Mouse (Mus musculus): ENCODE data around the gene Elp1. TPM values are rescaled to one million over a fixed set of nuclear protein-coding genes. Genes with fewer than 3 reads are reported as not detected.

Elp1 gene
- polyA plus RNA-seq (2014; fragmentation: Nextera tagmentation; extraction: Ambion mirVana) = 64.5 and 66.8 TPM in 2 replicates

DNA sequence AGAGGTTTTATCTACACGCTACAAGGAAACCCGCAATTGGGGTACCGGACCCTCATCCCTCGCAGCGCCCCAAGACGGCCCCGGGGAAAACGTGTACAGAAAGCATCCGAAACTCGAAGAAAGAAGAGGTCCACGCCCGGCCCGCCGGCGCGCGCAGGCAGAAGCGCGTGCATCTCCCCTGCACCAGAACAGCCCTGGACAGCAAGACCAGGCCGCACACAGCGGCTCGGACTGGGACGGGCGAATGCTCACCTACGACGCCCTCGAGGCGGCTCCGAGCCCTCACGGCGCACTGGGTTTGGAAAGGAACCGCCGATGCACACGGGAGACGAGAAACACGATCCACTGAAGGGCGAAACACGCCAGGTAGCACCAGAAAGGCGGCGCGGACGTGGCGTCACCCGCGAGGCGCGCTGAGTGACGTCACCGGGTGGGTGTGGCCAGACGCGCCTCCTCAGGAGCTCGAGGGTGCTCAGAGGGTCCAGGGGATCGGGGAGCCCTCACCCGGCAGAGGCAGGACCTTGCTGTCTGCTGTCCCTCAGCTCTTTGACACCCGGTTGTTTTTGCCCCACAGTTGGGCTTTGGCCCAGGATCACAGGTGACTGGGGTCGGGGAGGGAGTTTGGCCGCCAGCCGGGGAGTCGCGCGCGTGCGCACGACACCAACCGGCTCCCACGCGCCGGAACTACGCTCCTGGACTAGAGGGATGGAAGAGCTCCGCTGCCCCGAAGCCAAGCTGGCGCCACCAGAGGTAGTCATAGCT lies at the start of gene Elp1, which contains the start of gene Fam206a:
Elp1 (minus strand) TSS at position 425 of the 762 bp plus-strand sequence.
Fam206a (plus strand) TSS at position 439 of the 762 bp plus-strand sequence.
- Histone ChIP-seq H3K36me3 (ENCODE audit: control insufficient read depth, insufficient read depth, low read length) (peaks cover 21% of the 10 kb centered on the region; the same call in 1 of the 2 replicates), H3K9me3 (ENCODE audit: control insufficient read depth, low read length) (no peaks in the 10 kb centered on the region), H3K27me3 (replicated peaks; ENCODE audit: control insufficient read depth, insufficient read depth, low read length) (no peaks in the 10 kb centered on the region), H3K27ac (ENCODE audit: low read depth, low read length) (peak within 1 kb of the TSS; percentile 17; the same call in 1 of the 2 replicates), H3K4me3 (ENCODE audit: low read depth, low read length) (peak within 1 kb of the TSS; percentile 81), H3K4me1 (replicated peaks; ENCODE audit: control insufficient read depth, insufficient read depth, low read length) (peaks cover 7% of the 10 kb centered on the region), H3K9ac (ENCODE audit: low read depth, low read length) (peak within 1 kb of the TSS; percentile 84), H3K4me2 (peak within 1 kb of the TSS; percentile 76)
- under 1% methylated on average over 69 of the region's 72 CpGs for WGBS
- ATAC-seq (replicated peaks; ENCODE audit: low FRiP score) = peak; percentile 92
- DNase-seq (ENCODE audit: low spot score) = peak; percentile 98

DNA sequence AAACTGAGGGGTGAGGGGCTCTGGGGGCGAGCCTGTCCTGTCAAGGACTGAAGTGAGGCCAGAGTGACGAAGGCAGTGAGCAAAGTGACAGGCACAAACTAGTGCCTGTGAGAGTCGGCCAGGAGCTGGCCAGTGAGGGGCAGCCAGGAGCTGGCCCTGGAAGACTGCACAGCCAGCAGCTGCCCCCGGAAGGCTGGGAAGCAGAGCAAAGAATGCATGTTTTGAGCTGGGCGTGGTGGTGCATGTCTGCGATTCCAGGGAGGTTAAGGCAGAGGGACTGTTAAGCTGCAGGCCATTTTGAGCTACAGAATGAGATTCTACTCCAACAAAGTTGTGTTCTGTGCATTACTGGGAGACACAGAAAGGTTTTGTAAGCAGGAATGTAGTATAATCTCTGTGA lies 48.6 kb upstream of the Elp1 start:
- no peak overlapping the region for H3K27ac ChIP-seq (ENCODE audit: low read depth, low read length)
- no peak overlapping the region for H3K4me3 ChIP-seq (ENCODE audit: low read depth, low read length)
- ATAC-seq (replicated peaks; ENCODE audit: low FRiP score) = no peak
- DNase-seq (ENCODE audit: low spot score) = no peak
- no peak overlapping the region for H3K4me2 ChIP-seq
- 54% methylated on average over 6 of the region's 6 CpGs for WGBS
- no peaks in the 10 kb centered on the region for H3K27me3 ChIP-seq (replicated peaks; ENCODE audit: control insufficient read depth, insufficient read depth, low read length)
- no peak overlapping the region for H3K9ac ChIP-seq (ENCODE audit: low read depth, low read length)
- peaks cover 4% of the 10 kb centered on the region; the same call in 1 of the 2 replicates for H3K4me1 ChIP-seq (replicated peaks; ENCODE audit: control insufficient read depth, insufficient read depth, low read length)
- no peaks in the 10 kb centered on the region for H3K9me3 ChIP-seq (ENCODE audit: control insufficient read depth, low read length)
- peaks cover 2% of the 10 kb centered on the region; the same call in 1 of the 2 replicates for H3K36me3 ChIP-seq (ENCODE audit: control insufficient read depth, insufficient read depth, low read length)

DNA sequence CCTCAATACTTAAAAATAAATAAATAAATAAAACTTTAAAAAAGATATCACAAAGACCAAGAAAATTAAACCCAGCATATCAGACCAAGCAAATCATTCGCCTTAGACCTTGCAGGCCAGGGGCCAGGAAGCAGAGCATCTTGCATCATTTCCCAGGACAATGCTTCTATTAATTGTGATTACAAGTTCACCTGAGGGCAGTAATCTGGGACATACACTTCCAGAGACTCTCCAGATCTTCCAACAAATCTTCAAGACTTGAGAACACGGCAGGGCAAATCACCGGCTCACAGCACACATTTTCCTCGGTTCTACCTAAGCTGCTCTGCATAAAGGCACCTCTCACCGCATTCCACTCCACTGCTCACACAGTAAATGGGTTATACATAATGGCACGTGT lies 45.9 kb upstream of the Elp1 start:
- Histone ChIP-seq H3K27ac (ENCODE audit: low read depth, low read length) (no peak overlapping the region), H3K4me2 (no peak overlapping the region), H3K27me3 (replicated peaks; ENCODE audit: control insufficient read depth, insufficient read depth, low read length) (no peaks in the 10 kb centered on the region), H3K36me3 (ENCODE audit: control insufficient read depth, insufficient read depth, low read length) (peaks cover 11% of the 10 kb centered on the region), H3K9ac (ENCODE audit: low read depth, low read length) (no peak overlapping the region), H3K4me3 (ENCODE audit: low read depth, low read length) (no peak overlapping the region), H3K4me1 (replicated peaks; ENCODE audit: control insufficient read depth, insufficient read depth, low read length) (peaks cover 4% of the 10 kb centered on the region; the same call in 1 of the 2 replicates), H3K9me3 (ENCODE audit: control insufficient read depth, low read length) (peaks cover 4% of the 10 kb centered on the region)
- no peak for ATAC-seq (replicated peaks; ENCODE audit: low FRiP score)
- no peak for DNase-seq (ENCODE audit: low spot score)
- WGBS = 89% methylated on average over 6 of the region's 6 CpGs

DNA sequence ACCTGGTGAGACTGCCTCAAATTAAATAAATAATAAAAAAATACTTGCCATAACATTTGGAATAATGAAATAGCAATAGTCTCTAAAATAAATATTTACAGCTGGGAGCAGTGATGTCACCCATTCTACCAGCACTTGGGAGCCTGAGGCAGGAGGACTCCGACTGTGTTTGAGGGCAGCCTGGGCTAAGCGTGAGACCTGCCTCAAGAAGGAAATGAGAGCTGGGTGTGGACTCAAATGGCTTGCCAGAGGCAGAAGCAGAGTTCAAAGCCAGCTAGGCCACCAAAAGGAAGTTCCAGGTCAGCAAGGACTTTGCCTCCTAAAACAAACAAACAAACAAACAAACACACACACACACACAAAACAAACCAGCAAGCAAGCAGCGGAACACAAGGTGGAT lies 45.3 kb upstream of the Elp1 start:
- ATAC-seq (replicated peaks; ENCODE audit: low FRiP score) (no peak), DNase-seq (ENCODE audit: low spot score) (no peak)
- WGBS = 84% methylated on average over 3 of the region's 3 CpGs
- H3K36me3 ChIP-seq (ENCODE audit: control insufficient read depth, insufficient read depth, low read length) = peaks cover 11% of the 10 kb centered on the region
- H3K27me3 ChIP-seq (replicated peaks; ENCODE audit: control insufficient read depth, insufficient read depth, low read length) = no peaks in the 10 kb centered on the region
- no peak overlapping the region for H3K4me3 ChIP-seq (ENCODE audit: low read depth, low read length)
- H3K9me3 ChIP-seq (ENCODE audit: control insufficient read depth, low read length) = peaks cover 4% of the 10 kb centered on the region
- H3K27ac ChIP-seq (ENCODE audit: low read depth, low read length) = no peak overlapping the region
- H3K9ac ChIP-seq (ENCODE audit: low read depth, low read length) = no peak overlapping the region
- H3K4me1 ChIP-seq (replicated peaks; ENCODE audit: control insufficient read depth, insufficient read depth, low read length) = peaks cover 4% of the 10 kb centered on the region; the same call in 1 of the 2 replicates
- H3K4me2 ChIP-seq = no peak overlapping the region

DNA sequence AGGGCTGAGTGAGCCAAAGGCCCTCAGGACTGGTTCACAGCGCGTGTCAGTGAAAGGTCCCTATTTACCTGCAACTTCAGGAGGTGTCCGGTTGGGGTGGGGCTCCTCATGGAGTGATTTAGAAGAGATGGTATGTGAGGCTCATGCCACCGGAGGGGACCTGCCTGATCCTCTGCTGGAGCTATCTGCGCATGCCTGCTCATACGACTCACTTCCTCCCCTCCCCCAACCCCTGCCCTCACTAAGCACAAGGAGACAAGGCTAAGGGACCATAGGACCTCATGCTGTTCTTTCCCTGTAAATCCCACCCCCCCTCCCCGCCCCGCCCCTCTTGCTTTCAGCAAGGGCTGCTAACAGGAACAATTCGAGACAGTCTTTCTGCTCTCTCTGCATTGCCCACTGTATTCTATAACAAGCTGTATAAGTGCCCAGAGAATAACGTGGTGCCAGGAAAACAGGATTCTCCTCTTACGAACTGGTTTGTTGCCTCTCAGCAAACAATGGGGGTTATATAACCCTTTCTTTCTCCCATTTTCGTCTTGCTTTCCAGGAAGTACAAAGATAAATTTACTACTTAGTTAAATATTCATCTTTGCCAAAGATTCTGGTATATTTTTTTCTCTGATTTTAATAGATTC lies 43.9 kb upstream of the Elp1 start:
- peaks cover 11% of the 10 kb centered on the region for H3K36me3 ChIP-seq (ENCODE audit: control insufficient read depth, insufficient read depth, low read length)
- 63% methylated on average over 12 of the region's 12 CpGs for WGBS
- ATAC-seq (replicated peaks; ENCODE audit: low FRiP score) = no peak

DNA sequence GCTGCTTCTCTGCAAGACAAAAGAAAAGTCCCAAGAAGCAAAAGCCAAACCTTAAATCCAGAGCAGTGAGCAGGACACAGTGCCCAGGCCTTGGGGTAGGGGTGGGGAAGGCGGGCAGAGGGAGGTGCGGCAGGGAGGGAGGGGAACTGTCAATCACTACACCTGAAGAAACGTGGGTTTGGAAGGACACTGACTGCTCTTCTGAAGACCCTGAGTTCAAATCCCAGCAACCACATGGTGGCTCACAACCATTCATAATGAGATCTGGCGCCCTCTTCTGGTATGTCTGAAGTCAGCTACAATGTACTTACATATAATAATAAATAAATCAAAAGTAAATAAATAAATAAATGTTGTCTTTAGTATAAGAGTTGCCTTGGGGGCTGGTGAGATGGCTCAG lies 42.8 kb upstream of the Elp1 start:
- no peak for ATAC-seq (replicated peaks; ENCODE audit: low FRiP score)

More for the DNA sequence above, 43.9 kb upstream of the Elp1 start:
- Histone ChIP-seq H3K9me3 (ENCODE audit: control insufficient read depth, low read length) (peaks cover 4% of the 10 kb centered on the region), H3K4me1 (replicated peaks; ENCODE audit: control insufficient read depth, insufficient read depth, low read length) (peaks cover 4% of the 10 kb centered on the region; the same call in 1 of the 2 replicates), H3K4me3 (ENCODE audit: low read depth, low read length) (no peak overlapping the region), H3K4me2 (no peak overlapping the region), H3K27ac (ENCODE audit: low read depth, low read length) (no peak overlapping the region), H3K27me3 (replicated peaks; ENCODE audit: control insufficient read depth, insufficient read depth, low read length) (no peaks in the 10 kb centered on the region), H3K9ac (ENCODE audit: low read depth, low read length) (no peak overlapping the region)
- no peak for DNase-seq (ENCODE audit: low spot score)

DNA sequence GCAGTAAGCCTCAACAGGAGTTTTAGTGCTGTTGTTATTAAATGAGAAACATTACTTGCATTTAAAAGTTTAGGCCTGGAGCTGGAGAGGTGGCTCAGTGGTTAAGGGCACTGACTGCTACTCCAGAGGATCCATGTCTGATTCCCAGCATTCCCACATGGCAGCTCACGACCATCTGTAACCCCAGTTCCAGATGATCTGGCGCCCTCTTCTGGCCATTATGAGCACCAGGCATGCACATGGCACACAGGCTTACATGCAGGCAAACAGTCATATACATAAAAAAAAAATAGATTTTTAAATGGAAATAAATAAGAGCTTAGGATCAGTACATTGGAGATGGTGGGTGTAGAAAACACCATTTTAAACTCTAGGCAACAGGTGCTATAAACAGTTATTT lies 41.8 kb upstream of the Elp1 start:
- Histone ChIP-seq H3K9ac (ENCODE audit: low read depth, low read length) (no peak overlapping the region), H3K4me1 (replicated peaks; ENCODE audit: control insufficient read depth, insufficient read depth, low read length) (no peaks in the 10 kb centered on the region), H3K27me3 (replicated peaks; ENCODE audit: control insufficient read depth, insufficient read depth, low read length) (no peaks in the 10 kb centered on the region), H3K27ac (ENCODE audit: low read depth, low read length) (no peak overlapping the region), H3K36me3 (ENCODE audit: control insufficient read depth, insufficient read depth, low read length) (peaks cover 11% of the 10 kb centered on the region), H3K4me3 (ENCODE audit: low read depth, low read length) (no peak overlapping the region), H3K4me2 (no peak overlapping the region), H3K9me3 (ENCODE audit: control insufficient read depth, low read length) (peaks cover 4% of the 10 kb centered on the region)
- ATAC-seq (replicated peaks; ENCODE audit: low FRiP score) = no peak
- WGBS = 83% methylated on average over 2 of the region's 2 CpGs
- DNase-seq (ENCODE audit: low spot score) = no peak

More for the DNA sequence above, 42.8 kb upstream of the Elp1 start:
- Histone ChIP-seq H3K4me2 (no peak overlapping the region), H3K27ac (ENCODE audit: low read depth, low read length) (no peak overlapping the region), H3K9ac (ENCODE audit: low read depth, low read length) (no peak overlapping the region), H3K4me1 (replicated peaks; ENCODE audit: control insufficient read depth, insufficient read depth, low read length) (no peaks in the 10 kb centered on the region), H3K27me3 (replicated peaks; ENCODE audit: control insufficient read depth, insufficient read depth, low read length) (no peaks in the 10 kb centered on the region), H3K36me3 (ENCODE audit: control insufficient read depth, insufficient read depth, low read length) (peaks cover 11% of the 10 kb centered on the region), H3K4me3 (ENCODE audit: low read depth, low read length) (no peak overlapping the region), H3K9me3 (ENCODE audit: control insufficient read depth, low read length) (peaks cover 4% of the 10 kb centered on the region)
- WGBS = 86% methylated on average over 4 of the region's 4 CpGs
- DNase-seq (ENCODE audit: low spot score) = no peak

DNA sequence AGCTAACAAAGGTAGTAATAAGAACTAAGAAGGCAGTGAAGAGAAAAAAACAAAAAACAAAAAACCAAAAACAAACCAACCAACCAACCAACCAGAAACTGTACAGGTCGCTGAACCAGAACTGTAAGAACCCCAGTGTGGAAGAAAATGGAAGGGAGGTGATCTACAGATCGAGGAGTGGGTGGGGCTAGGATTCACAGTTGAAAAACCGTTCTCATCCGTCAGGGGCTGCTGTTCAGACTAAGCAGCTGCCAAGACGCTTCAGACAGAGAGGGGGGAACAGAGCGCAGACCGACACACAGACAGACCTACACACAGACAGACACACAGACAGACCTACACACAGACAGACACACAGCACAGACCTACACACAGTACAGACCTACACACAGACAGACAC lies 40.4 kb upstream of the Elp1 start:
- no peaks in the 10 kb centered on the region for H3K27me3 ChIP-seq (replicated peaks; ENCODE audit: control insufficient read depth, insufficient read depth, low read length)
- peaks cover 4% of the 10 kb centered on the region for H3K9me3 ChIP-seq (ENCODE audit: control insufficient read depth, low read length)
- peaks cover 11% of the 10 kb centered on the region for H3K36me3 ChIP-seq (ENCODE audit: control insufficient read depth, insufficient read depth, low read length)
- DNase-seq (ENCODE audit: low spot score) = no peak
- no peaks in the 10 kb centered on the region for H3K4me1 ChIP-seq (replicated peaks; ENCODE audit: control insufficient read depth, insufficient read depth, low read length)
- ATAC-seq (replicated peaks; ENCODE audit: low FRiP score) = no peak
- H3K9ac ChIP-seq (ENCODE audit: low read depth, low read length) = no peak overlapping the region
- no peak overlapping the region for H3K4me3 ChIP-seq (ENCODE audit: low read depth, low read length)
- H3K4me2 ChIP-seq = no peak overlapping the region
- 73% methylated on average over 7 of the region's 7 CpGs for WGBS
- no peak overlapping the region for H3K27ac ChIP-seq (ENCODE audit: low read depth, low read length)

Data from liver, embryonic 11.5 days (tissue).